Mouse (Mus musculus) hindbrain, embryonic 11.5 days (tissue): Measurements from ENCODE around the gene Tgfa. TPM values are rescaled to one million over a fixed set of nuclear protein-coding genes. Genes with fewer than 3 reads are reported as not detected.

ENCODE experiments used
- ATAC-seq: fragments of 200-750 bp; cut with Nextera tagmentation; 2 replicates; pipeline ENCODE4 v1.8.0; 2017; ENCODE audit warnings: mild to moderate bottlenecking, moderate TSS enrichment, moderate library complexity; ENCODE audit not compliant: low FRiP score
- DNase-seq: peaks from one replicate; pipeline ENCODE4 v3.0.0-alpha.2; 2015; ENCODE audit warnings: low spot score
- H3K27ac ChIP-seq: fragments of 300-500 bp; sonication (generic); 2 replicates; pipeline ENCODE4 v1.5.1; 2014; ENCODE audit warnings: mild to moderate bottlenecking, low read depth, low read length
- H3K27me3 ChIP-seq: fragments of 300-500 bp; sonication (generic); 2 replicates; pipeline ENCODE4 v1.6.1; 2014; ENCODE audit warnings: mild to moderate bottlenecking, low read length, moderate library complexity, mixed read lengths; ENCODE audit not compliant: control insufficient read depth, insufficient read depth
- H3K36me3 ChIP-seq: fragments of 300-500 bp; sonication (generic); 2 replicates; pipeline ENCODE4 v1.6.1; 2014; ENCODE audit warnings: mild to moderate bottlenecking, low read length, moderate library complexity, mixed read lengths; ENCODE audit not compliant: control insufficient read depth, insufficient read depth
- H3K4me1 ChIP-seq: fragments of 300-500 bp; sonication (generic); replicated peaks from 2 replicates; pipeline ENCODE4 v1.6.1; 2014; ENCODE audit warnings: low read length, mixed read lengths; ENCODE audit not compliant: control insufficient read depth, insufficient read depth
- H3K4me2 ChIP-seq: fragments of 300-500 bp; sonication (generic); replicated peaks from 2 replicates; pipeline ENCODE4 v1.6.1; 2014; ENCODE audit warnings: mild to moderate bottlenecking, low read depth, low read length
- H3K4me3 ChIP-seq: fragments of 300-500 bp; sonication (generic); 2 replicates; pipeline ENCODE4 v1.5.1; 2014; ENCODE audit warnings: low read depth, low read length
- H3K9ac ChIP-seq: fragments of 300-500 bp; sonication (generic); 2 replicates; pipeline ENCODE4 v1.6.1; 2014; ENCODE audit warnings: low read depth, low read length
- H3K9me3 ChIP-seq: fragments of 300-500 bp; sonication (generic); 2 replicates; pipeline ENCODE4 v1.6.1; 2016; ENCODE audit warnings: low read length; ENCODE audit not compliant: control insufficient read depth
- WGBS: fragments of 180-500 bp; shearing (Covaris S2); extraction: QIAGEN DNeasy Blood & Tissue Kit; methylation state at CpG from one replicate; pipeline ENCODE4 v1.1.7; 2014; 5-methylcytosine and 5-hydroxymethylcytosine counted together
- polyA plus RNA-seq: library from polyadenylated mRNA; unstranded; fragments of >200 nt; fragmentation: Nextera tagmentation; extraction: Ambion mirVana; gene quantifications from 2 replicates; pipeline ENCODE4 v1.2.1, GENCODE M21; 2014

The Tgfa gene
- polyA plus RNA-seq, 1 experiment from 2014 or later, result 2.5 TPM

- H3K9me3 ChIP-seq, result no peaks in the 10 kb centered on the region
- ATAC-seq, result no peak
- H3K27me3 ChIP-seq, result no peaks in the 10 kb centered on the region
- H3K27ac ChIP-seq, result no peak overlapping the region
- H3K4me1 ChIP-seq, result no peaks in the 10 kb centered on the region
- no peak overlapping the region for H3K9ac ChIP-seq
- H3K36me3 ChIP-seq, result no peaks in the 10 kb centered on the region
- H3K4me3 ChIP-seq, result no peak overlapping the region
- no peak overlapping the region for H3K4me2 ChIP-seq
- no peak for DNase-seq
- WGBS, result 70% methylated on average over 3 of the region's 3 CpGs
Observed at GRCm38 (mm10) chr6:86210619-86211018, 15.6 kb downstream of the Tgfa start.

DNA sequence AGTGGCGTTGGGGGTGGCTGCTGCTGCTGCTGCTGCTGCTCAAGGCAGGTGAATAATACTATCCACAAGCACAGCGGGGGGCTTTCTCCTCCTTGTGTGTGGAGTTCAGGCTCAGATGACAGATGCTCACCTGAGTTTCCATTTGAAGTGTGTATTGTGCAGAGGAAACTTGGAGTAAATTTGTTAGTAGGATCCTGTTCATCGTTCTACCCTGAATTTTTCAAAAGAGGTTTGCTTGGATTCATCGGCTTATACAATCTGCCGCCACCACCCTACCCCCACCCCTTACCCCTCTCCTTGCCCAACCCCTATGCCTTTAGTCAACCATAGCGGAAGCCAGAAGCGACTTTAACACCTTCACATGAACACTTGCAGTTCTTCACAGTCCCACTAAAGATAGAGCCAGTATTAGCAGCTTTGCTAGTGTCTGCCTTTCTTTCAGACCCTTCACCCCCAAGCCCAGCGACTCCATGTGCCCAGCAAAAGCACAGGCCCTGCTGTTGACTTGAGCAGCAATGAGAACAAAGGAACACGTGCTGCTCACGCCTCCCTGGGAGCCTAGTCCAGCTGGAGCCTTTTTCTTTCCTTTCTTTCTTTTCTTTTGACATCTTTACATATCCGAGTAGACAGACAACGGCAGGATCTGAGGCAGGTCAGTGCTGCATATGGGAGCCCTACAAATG lies 16.2 kb downstream of the Tgfa start:
- H3K27ac ChIP-seq, result no peak overlapping the region
- no peak for ATAC-seq
- no peaks in the 10 kb centered on the region for H3K27me3 ChIP-seq
- WGBS, result 51% methylated on average over 12 of the region's 12 CpGs
- no peaks in the 10 kb centered on the region for H3K9me3 ChIP-seq
- no peak overlapping the region for H3K4me3 ChIP-seq
- no peak overlapping the region for H3K4me2 ChIP-seq
- peak; percentile 43 for DNase-seq
- peak overlapping the region; percentile 25; the same call in 1 of the 2 replicates for H3K9ac ChIP-seq
- H3K36me3 ChIP-seq, result no peaks in the 10 kb centered on the region
- H3K4me1 ChIP-seq, result no peaks in the 10 kb centered on the region

- Histone ChIP-seq H3K4me2 (no peak overlapping the region), H3K9ac (no peak overlapping the region), H3K27me3 (no peaks in the 10 kb centered on the region), H3K4me3 (no peak overlapping the region), H3K4me1 (no peaks in the 10 kb centered on the region), H3K9me3 (no peaks in the 10 kb centered on the region), H3K27ac (no peak overlapping the region), H3K36me3 (no peaks in the 10 kb centered on the region)
- WGBS, result 78% methylated on average over 3 of the region's 3 CpGs
- no peak for DNase-seq
- no peak for ATAC-seq
Observed at GRCm38 (mm10) chr6:86212871-86213640, 18.0 kb downstream of the Tgfa start.

DNA sequence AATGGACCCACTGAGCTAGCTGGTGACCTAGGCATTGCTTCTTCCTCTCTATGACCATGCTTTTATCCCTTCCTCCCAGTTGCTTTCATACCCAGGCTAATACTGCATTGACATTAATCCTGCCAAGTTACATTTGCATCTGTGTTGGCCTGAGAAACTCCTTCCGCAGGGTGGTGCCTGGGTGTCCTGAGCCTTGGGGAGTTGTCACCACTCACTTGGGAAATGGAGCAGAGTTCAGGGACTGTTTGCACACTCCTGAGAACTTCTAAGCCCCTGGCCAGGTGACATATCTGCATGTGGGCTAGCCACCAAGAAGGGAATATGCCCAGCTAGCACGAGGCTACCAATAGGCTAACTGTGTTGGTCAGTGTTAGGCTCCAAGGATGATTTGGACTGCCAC lies 23.0 kb downstream of the Tgfa start:
- DNase-seq (no peak), ATAC-seq (no peak)
- Histone ChIP-seq H3K4me2 (no peak overlapping the region), H3K4me3 (no peak overlapping the region), H3K9me3 (no peaks in the 10 kb centered on the region), H3K27ac (no peak overlapping the region), H3K36me3 (no peaks in the 10 kb centered on the region), H3K27me3 (no peaks in the 10 kb centered on the region), H3K4me1 (no peaks in the 10 kb centered on the region), H3K9ac (no peak overlapping the region)
- WGBS, result 83% methylated on average over 2 of the region's 2 CpGs

GRCm38 (mm10) chr6:86218739-86219138 lies 23.7 kb downstream of the Tgfa start:
- no peak for DNase-seq
- Histone ChIP-seq H3K9ac (no peak overlapping the region), H3K4me3 (no peak overlapping the region), H3K36me3 (no peaks in the 10 kb centered on the region), H3K27ac (no peak overlapping the region), H3K9me3 (no peaks in the 10 kb centered on the region), H3K27me3 (no peaks in the 10 kb centered on the region), H3K4me2 (no peak overlapping the region), H3K4me1 (no peaks in the 10 kb centered on the region)
- 86% methylated on average over 4 of the region's 4 CpGs for WGBS
- no peak for ATAC-seq

GRCm38 (mm10) chr6:86219494-86219893 lies 24.5 kb downstream of the Tgfa start:
- no peaks in the 10 kb centered on the region for H3K36me3 ChIP-seq
- no peak overlapping the region for H3K4me2 ChIP-seq
- no peaks in the 10 kb centered on the region for H3K27me3 ChIP-seq
- H3K27ac ChIP-seq, result no peak overlapping the region
- no peak for ATAC-seq
- H3K9ac ChIP-seq, result no peak overlapping the region
- 82% methylated on average over 5 of the region's 5 CpGs for WGBS
- no peak for DNase-seq
- no peaks in the 10 kb centered on the region for H3K9me3 ChIP-seq
- H3K4me3 ChIP-seq, result no peak overlapping the region
- H3K4me1 ChIP-seq, result no peaks in the 10 kb centered on the region

DNA sequence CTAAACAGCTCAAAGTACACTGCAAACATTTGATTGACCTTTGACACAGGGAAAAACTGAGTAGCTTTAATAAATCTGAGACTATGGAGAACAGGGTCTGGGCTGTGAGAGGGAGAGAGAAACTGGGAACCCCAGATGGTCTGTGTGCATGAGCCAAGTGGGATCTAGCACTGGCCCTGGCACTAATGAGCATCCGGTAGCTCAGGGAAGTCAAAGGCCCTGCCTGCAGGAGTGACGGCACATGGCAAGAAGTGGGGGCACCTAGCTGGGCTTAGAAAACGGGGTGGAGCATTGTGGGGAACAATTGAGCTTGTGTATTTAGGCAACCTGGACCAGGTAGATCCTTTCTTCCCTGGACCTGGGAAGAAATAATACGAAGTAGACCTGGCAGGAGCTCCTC lies 25.1 kb downstream of the Tgfa start:
- H3K27me3 ChIP-seq, result no peaks in the 10 kb centered on the region
- ATAC-seq (no peak), DNase-seq (no peak)
- H3K4me3 ChIP-seq, result no peak overlapping the region
- H3K9me3 ChIP-seq, result no peaks in the 10 kb centered on the region
- H3K4me2 ChIP-seq, result no peak overlapping the region
- H3K9ac ChIP-seq, result no peak overlapping the region
- H3K4me1 ChIP-seq, result no peaks in the 10 kb centered on the region
- H3K36me3 ChIP-seq, result no peaks in the 10 kb centered on the region
- H3K27ac ChIP-seq, result no peak overlapping the region
- 80% methylated on average over 4 of the region's 4 CpGs for WGBS

DNA sequence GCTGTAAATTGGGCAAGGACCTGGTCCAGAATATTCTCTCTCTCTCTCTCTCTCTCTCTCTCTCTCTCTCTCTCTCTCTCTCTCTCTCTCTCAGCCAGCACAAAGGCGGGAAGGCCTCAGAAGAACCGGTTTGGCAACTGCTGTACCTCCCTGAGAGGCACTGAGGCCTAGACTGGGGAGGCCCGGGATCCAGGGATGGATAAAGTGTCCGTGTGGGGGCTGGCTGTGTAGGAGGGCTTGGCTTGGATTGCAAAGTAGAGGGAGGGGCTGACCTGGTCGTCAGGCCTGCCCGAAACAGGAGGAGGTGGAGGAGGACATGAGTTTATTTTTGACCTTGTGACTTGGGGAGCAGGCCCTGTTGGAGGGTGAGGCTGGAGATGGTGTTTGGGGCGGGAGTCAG lies 27.4 kb downstream of the Tgfa start:
- no peak for DNase-seq
- no peak for ATAC-seq
- WGBS, result 39% methylated on average over 7 of the region's 7 CpGs

DNA sequence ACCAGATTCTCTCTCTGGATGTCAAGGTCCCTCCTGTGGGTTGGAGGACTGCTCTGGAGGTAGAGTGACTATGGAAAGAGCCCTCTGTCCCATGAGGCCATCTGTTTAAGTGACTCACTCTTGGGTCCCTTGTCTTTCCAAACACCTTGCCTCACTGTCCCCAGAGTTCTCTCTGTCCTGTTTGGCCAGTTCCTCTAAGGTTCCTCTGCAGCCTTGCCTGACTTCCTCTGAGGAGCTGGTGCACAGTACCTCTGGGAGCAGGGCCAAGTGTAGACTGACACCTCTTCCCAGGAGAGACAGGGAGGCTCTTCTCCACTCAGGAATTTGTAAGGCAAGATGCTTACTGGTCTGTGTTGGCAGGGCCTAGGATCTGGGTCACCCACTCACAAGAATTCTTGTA lies 30.6 kb downstream of the Tgfa start:
- no peak for DNase-seq
- Histone ChIP-seq H3K4me3 (no peak overlapping the region), H3K4me2 (no peak overlapping the region), H3K27me3 (no peaks in the 10 kb centered on the region), H3K36me3 (no peaks in the 10 kb centered on the region), H3K9ac (no peak overlapping the region), H3K27ac (no peak overlapping the region), H3K9me3 (no peaks in the 10 kb centered on the region), H3K4me1 (no peaks in the 10 kb centered on the region)
- no peak for ATAC-seq

More for the DNA sequence above, 27.4 kb downstream of the Tgfa start:
- Histone ChIP-seq H3K9me3 (no peaks in the 10 kb centered on the region), H3K27ac (no peak overlapping the region), H3K36me3 (no peaks in the 10 kb centered on the region), H3K4me1 (no peaks in the 10 kb centered on the region), H3K4me2 (no peak overlapping the region), H3K27me3 (no peaks in the 10 kb centered on the region), H3K9ac (no peak overlapping the region), H3K4me3 (no peak overlapping the region)
